Mouse (Mus musculus) kidney, postnatal 14 days (tissue): ENCODE data around the gene Edem3.
"Not testable (repeated sequence)": the region's sequence is repeated elsewhere in the genome, so short reads cannot be mapped to it uniquely, and the experiment has no call there.

Source experiments
- DNase-seq: peaks from one replicate; pipeline ENCODE4 v3.0.0; 2022; ENCODE audit warnings: mixed read lengths

Edem3 gene

DNA sequence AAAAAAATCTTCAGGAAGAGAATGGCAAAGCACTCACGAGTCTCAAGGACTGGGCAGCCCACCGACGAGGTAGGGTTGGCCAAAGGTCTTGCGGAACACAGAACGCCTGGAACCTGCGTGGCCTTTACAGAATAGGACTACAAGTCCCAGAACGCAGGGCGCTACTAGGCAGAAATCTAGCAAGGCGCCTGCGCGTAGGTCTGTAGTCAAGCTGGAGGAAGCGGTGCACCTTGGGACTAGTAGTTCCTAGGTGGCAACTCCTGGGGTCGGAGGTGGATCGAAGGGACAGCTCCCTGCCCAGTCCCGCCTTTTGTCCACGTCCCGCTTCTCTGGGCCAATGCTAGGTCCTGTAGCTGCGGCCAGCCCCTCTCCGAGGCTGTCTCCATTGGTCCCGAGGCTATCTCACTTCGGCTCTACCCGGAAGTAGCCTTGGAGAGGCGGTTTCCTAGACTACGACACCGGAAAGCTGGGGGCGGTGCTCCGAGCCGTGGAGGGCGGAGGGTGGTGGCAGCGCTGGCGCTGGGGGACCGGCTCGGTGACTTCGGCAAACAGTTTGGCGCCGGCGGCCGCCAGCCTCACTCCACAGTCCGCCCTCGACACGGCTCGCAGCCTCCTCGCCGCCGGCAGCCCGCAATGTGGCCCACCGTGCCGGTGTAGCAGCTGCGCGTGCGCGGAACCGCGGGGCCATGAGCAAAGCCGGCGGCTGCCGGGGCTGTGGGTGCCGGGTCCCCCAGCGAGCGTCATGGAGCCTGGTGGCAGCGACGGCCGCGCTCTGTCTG, at the start of gene Edem3:
Gene Edem3 (plus strand): TSS at position 491 of the 779 bp plus-strand sequence.
- peak; percentile 99 for DNase-seq

DNA sequence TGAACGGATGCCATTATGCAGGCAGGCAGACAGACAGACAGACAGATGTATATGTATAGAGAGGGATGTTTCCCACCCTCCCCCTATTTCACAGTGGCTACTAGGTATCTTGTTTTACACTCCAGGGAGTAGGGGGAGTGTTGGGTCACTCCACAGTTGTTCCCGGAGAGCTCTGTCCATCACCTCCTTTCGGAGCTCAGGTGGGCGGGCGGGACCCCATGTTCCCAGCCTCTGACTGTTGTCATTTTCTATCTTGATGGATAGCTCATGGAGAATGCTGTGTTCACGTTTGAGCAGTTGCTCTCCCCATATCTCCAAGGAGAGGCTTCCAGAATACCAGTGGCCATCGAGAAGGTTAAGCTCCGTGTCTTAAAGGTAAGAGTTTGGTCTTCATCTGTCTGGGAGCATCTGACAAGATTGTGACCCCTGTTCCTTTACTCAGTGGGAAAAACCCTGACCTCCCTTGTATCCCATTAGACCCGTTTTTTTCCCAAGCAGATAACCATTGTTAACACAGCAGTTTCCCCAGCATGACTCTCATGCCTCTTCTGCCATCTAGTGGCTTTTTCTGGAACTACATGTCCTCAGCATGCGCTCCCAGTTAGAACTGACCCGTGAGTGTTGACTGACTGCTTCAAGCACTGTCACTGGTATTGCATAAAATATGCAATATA, 49.3 kb upstream of the Edem3 start:
- DNase-seq = peak; percentile 90

DNA sequence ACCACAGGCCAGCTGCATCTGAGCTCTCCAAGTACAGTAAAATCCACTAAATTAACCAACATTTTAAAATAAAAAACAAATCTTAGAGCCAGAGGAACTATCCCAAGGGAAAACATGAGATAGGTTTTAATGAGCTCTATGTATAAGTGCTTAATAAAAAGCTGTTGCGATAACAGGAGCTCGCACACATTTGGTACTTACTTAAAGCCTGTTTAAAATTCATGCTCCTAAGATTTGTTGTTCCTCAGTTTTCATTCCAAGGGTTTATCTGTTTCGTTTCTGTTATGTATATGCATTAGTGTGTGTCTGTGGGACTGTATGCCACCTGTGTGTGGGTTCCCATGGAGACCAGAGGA, 48.8 kb upstream of the Edem3 start:
- DNase-seq = no peak

DNA sequence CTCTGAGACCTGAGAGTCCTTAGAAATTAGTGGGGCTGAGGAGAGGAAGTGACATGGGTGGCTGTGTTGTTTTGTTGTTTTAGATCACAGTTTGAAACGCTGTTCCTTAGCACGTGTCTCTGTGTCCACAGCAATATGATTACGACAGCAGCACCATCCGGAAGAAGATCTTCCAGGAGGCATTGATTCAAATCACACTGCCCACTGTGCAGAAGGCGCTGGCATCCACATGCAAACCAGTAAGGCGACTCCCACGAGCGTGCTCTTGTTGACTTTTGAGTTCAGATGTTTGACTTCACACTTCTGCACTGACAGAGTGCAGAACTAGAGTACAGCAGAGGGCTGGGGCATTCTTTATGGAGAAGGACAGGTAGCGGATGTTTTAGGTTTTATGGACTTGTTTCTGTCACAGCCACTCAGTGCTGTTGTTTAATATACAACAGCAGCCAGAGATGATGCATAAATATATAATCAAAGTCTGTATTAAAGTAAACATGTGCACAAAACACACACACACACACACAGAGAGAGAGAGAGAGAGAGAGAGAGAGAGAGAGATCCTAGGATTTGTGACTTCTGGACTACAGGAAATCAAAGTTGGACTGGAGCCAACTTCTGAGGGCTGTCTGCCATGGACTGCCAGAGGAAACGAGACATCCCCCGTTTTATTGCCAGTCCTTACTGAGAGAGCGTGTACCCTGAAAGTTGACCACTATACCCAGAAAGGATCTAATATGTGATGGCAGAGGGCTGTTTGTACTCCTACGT, 46.0 kb upstream of the Edem3 start:
- peak; percentile 73 for DNase-seq

DNA sequence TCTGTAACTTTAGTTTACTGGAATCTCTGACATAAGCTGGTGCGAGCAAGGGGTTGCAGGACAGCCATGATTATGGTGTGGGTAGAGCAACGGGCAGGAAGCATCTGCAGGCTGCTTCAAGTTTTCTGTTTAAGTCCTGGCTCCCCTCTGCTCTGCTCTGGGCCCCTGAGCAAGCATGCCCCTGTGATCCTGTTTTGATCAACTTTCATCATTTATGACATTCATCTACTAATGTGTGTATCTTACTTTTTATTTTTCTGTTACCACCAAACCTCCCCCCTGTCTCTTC, 45.5 kb upstream of the Edem3 start:
- no peak for DNase-seq

DNA sequence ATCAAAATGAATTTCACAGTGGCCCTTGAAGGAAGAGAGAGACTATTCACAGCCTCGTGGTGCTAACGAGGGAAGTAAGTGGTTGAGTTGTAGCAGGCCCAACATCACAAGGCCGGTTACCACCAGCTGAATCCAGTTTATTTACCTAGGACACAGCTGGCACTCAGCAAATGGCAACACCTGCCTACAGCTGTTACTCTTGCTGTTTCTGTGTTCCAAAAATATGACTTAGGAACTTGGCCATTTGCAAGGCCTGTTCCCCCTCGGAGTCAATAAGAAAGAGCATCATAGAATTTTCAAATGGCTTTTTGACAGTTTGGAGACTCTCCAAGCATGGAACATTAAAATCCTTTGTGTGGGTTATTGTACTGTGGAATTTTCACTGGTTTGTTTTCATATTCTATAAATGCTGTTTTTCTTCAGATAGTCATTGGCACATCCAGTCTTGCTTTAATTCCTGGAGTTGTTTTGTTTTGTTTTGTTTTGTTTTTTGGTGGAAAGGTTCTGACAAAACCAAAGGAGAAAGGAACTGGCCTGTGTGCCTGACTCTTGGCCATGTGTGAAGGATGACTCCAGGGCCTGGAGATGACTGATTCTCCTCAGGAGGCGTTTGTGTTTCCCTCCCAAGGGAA, 44.6 kb upstream of the Edem3 start:
- DNase-seq = no peak

DNA sequence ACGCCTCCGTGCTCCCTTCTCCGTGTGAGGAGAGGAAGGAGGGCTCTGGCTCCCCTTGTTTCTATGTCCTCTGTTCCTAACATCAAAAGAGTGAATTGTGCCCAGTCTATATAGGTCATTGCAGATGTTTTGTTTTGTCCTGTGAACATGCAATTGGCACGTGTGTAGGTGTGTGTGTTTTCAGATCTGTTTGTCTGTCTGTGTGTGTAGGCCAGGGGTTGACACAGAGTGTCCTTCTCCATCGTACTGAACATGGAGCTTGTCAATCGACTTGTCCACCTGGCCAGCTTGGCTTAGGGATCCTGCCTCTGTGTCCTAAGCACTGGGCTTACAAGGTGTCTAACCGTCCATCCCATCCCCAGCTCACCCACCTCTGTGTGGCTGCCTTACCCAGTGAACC, 44.1 kb upstream of the Edem3 start:
- no peak for DNase-seq

DNA sequence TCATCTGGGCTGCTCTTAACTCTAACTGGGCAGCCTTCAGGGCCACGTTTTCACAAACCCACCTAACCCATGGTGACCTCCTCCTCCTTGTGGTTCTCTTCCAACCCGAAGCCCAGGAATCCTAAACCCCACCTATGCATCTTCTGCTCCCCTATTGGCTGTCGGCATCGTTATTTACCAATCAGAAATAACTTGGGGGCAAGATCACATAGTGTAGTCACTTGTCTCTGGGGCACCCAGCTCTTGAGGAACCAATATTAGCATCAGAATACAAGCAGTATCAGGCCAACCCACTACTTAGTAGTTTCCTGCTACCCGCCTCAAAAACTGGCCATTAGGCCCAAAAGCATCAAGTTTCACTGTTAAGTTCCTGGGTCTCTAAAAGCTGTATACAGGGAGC, 42.5 kb upstream of the Edem3 start:
- no peak for DNase-seq

DNA sequence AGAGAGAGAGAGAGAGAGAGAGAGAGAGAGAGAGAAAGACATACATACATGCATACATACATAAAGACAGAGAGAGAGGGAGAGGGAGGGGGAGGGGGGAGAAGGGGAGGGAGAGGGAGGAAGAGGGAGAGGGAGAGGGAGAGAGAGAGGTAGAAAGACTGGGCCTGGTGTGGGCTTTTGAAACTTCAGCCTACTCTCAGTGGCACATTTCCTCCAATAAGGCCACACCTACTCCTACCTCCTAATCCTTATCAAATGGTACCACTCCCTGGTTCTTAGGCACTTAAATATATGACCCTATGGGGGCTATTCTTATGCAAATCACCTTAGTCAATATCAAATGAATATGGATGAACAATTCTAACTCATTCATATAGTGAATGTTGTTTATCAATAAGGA, 41.5 kb upstream of the Edem3 start:
- no peak for DNase-seq

DNA sequence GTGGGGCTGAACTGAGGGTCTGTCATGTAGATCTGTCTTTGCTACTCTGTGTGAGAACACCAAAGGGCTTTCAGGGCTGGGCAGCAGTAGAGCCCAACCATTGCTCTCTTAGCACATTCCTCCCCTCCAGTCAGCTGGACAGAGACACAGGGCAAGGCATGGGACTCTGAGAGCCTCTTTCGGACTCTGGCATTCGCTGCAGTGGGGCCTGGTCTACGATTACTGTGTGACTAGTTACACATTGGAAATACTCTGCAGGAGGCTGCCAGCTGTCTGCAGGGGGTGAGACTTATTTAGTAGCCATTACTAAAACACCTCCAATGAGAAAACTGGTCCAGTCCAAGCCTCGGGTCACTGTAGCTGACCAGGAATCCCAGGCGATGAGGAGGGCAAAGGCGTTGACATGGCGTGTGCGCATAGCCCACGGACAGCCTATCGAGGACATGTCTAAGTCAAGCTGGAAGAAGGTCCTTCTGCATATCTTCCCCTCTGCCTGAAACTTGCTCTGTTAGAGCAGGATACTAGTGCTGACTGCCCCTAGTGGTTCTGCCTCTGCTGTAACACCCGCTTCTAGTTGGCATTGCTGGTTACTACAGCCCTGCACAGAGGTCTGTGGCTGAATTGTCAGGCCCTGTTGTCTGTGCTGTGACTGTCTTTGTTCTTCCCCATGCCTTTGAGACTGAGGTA, 39.0 kb upstream of the Edem3 start:
- peak; percentile 83 for DNase-seq

DNA sequence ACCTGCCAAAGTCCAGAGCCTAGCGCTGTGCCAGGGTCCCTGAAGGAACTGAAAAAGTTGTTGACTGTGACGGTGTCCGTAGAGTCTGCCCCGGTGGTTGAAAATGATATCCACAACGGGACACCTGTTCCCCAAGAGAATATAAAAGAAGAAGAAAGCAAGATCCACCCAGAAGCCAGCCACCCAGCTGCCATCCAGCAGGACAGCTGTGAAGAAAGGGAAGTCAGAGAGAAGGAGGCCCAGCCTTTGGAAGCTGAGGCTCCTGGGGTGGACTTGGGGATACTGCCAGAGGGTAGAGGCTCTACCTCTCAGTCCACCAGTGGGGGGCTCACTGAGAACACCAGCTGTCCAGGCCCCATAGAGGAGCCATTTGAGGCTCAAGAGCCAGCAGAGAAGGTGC, 37.5 kb upstream of the Edem3 start:
- DNase-seq = no peak

DNA sequence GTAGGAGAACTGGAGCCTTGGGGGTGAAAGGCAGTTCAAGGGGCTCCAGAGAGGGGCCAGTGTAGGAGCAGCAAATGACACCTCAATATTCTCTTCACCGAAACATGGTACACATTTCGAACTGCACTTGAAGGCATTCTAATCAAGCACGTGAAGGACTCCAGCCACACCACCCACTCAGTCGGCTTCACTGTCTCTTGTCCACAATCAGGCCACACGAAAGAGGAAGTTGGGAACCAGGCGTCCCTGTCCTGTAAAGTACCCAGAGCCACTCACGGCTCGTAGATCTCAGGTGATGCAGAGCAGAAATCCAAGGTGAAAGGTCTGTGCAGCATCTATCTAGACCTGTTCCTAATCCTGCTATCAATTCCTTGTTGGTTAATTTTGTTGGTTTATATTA, 36.6 kb upstream of the Edem3 start:
- DNase-seq = no peak

DNA sequence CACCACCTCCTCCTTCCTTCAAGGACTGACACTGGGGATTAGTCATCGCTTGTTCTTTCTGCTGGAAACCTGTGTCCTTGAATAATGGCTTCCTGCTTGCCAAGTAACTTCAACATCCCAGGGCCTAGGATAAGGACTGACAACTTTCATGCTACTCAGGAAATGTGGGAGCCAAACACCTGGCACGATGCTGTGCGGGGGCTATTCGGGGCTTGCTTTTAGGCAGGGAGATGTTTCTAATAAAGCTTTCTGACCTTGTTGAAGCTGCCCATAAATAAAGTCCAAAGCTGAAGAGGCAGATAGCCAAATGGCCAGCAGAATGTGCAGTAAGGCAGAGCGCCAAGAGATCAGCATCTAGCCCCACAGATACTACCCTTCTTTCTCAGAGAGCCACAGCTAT, 35.3 kb upstream of the Edem3 start:
- DNase-seq = peak; percentile 45

DNA sequence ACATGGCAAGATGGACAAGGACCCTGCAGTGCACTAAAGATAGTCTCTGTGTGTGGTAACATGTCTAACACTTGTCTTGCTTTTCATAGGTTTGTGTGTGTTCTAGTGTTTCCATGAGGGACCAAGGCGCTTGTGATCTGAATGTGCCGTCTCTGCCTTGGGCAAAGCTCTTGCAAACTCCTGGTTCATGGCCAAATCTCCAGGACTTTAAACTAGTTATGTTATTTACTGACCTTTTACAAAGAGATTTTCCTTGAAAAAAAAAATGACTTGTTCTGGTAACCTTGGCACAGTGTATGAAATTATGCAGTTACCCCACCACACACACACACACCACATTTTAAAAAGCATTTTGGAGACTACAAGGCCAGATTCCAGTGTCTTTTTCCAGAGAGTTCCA, 34.6 kb upstream of the Edem3 start:
- peak; percentile 46 for DNase-seq

DNA sequence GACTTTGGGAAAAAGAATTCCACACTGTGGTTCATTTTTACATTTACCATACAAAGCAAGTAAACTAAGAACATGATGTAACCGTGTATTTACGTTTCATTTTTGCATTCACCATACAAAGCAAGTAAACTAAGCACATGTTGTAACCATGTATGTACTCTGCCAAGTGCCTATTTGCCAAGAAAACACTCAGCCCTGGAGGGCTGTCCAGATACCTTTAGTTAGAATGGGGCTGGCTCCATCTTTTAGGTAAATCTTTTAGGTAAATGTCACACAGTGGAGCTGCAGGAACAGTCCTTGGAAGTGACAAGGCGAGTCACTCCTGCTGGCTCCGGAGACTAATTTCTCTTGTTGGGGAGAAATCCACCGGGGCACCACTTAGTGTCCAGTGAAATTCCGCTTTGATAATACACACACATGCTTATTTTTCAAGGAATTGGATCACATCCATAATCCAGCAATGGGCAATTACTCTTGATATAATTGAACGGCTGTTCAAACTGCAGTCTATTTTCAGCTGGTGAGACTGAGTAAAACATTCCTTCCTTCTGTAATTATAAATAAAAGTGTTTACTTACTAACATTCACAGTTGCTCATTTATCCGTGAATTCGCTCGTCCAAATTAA, 33.7 kb upstream of the Edem3 start:
- DNase-seq = no peak

DNA sequence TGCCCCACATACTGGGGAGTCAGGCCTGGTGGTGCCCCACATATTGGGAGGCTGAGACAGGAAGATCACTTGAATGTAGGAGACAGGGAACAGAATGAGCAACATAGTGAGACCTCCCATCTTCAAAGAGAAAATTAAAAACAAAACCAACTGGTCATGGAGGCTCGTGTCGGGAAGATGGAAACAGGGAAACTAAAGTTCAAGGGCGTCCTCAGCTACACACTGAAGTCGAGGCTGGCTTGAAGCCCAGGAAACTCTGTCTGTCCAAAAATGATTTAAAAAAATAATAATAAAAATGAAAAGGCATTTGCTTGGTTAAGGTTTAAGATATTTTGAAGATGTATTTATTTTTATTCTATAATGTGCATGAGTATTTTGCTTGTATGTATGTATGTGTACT, 31.4 kb upstream of the Edem3 start:
- no peak for DNase-seq

DNA sequence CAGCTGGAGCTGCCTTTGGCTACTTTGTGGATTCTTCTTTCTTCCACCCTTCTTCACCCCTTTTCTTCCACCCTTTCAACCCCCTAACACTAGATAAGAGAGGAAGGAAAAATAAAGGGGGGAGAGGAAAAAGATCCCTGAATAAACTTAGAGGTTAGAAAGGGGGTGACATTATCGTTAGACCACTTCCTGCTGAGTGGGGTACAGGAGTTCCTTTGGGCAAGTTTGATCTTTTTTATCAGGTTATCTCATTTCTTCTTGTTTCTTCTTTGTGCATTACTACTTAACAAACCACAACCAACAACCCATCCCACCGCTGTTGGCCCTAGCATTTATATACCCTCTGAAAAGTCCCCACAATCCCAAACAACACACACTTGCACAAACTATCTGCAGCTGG, 29.6 kb upstream of the Edem3 start:
- DNase-seq = no peak

DNA sequence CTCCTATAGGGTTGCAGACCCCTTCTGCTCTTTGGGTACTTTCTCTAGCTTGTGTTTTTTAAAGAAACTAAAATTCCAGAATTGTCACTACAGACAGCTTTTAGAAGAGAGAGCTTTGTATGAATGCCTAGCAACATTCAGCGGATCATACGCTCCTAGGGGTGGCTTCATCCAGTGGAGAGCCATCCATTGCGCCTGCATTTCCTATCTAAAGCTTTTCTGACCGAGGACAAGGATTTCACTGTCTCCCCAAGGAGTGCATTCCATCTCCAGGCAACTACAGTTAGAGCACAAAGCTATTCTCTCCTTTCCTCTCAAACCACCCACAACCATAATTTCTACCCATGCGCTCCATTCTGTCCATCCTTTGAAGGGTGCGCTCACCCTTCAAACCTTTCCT, 28.8 kb upstream of the Edem3 start:
- DNase-seq = no peak

DNA sequence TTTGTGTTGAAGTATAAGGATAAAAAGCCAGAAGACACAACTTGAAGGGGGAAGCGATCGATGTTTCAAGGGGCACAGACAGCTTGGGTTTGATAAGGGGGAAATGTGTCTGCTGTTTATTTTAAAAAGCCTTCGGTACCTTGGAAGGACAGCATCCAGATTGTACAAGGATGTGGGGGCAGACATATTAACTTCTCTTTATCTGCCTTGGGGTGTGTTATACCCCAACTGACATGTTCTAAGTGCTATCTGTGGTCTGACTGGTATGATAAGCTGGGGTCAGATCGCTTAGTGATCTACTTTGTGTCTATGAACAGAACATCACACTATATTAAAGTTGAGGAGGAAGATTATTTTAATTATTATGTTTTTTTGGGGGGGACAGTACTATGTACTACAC, 27.0 kb upstream of the Edem3 start:
- no peak for DNase-seq

DNA sequence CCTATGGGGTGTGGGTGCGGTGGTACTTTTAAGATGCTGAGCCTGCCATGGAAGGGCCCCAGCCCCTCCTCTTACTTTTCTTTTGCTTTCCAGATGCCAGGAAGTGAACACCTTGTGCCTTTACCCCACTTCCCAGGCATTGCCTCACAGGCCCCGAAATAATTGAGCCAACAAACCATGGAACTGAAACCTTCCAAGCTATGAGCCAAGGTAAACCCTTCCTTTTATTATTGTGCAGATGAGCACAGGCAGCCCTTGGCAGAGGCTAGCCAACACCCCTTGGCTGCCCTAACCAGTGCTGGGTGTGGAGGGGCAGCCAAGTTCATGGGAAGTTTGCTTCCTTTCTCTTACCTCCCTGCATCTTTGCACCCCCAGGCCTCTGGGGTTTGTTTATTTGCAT, 18.0 kb upstream of the Edem3 start:
- no peak for DNase-seq

DNA sequence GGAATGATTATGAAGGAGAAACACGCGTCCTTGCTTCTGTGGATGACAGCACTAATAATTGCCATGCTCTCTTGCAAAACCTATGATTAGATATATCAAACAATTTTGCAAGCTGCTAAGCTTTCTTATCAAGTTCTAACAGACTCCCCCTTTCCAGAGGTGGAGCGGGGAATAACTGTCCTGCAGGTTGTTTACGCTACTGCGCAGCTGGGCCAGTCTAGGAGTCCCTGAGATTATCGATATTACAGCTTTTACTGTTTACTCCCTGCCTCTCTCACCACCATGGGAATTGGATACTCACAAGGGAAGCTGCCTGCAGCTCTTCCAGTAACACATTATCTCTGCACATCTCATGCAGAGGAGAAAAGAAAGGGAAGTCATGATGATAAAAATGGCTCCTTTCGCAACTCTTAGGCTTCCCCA, 14.0 kb upstream of the Edem3 start:
- no peak for DNase-seq

DNA sequence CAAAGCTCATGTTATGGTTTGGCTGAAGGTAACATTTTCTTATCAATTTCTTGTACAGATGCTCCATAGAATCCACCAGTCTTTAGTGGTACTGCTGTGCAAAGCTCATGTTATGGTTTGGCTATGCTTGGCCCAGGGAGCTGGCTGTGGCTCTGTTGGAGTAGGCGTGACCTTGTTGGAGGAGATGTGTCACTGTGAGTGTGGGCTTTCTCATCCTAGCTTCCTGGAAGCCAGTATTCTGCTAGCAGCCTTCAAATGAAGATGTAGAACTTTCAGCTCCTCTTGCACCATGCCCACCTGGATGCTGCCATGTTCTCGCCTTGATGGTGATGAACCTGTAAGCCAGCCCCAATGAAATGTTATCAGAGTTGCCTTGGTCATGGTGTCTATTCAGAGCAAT, 5.3 kb upstream of the Edem3 start:
- not testable (repeated sequence) for DNase-seq

DNA sequence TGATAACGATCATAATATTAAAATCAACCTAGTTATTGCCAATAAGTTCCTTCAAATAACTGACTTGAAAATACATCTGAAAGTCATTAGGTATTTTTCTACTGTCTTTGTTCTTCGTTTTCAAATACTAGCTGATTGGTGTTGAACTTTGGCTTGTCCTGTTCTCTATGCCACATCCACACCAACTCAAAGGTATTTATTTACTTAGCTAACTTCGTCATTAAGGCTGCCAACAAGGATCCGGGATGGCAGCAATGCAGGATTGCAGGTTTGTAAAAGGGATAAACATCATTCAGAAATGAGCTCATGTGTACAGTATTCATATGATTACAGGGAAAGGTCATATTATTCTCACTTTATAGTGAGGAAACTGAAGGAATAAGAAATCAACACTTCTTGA, 2.2 kb upstream of the Edem3 start:
- DNase-seq = peak; percentile 27
